Mouse (Mus musculus) myocyte (in vitro differentiated cells): ENCODE data around the gene Fam241a.

ENCODE experiments used
- MYOD1 ChIP-seq, 3 experiments: IDR thresholded peaks; one replicate each; pipeline ENCODE4 v1.6.1; 2011; ENCODE audit warnings: control low read depth in 2 of 3, low read depth in 2 of 3, mild to moderate bottlenecking in 2 of 3, moderate library complexity in 1 of 3; ENCODE audit not compliant: insufficient read length in 2 of 3, control insufficient read depth in 1 of 3
- POLR2A ChIP-seq: IDR thresholded peaks from one replicate; pipeline ENCODE4 v1.6.1; 2011; ENCODE audit warnings: low read depth, mild to moderate bottlenecking, control low read depth, moderate library complexity; ENCODE audit not compliant: insufficient read length
- POLR2AphosphoS2 ChIP-seq: IDR thresholded peaks from one replicate; pipeline ENCODE4 v1.6.1; 2011; ENCODE audit warnings: low read depth, control low read depth; ENCODE audit not compliant: insufficient read length

- TF ChIP-seq POLR2A, result no peak
- no peak for TF ChIP-seq MYOD1 (IDR thresholded peaks at IDR 0.05; ENCODE audit: control insufficient read depth in 1 of 3, insufficient read length in 2 of 3, low read depth in 2 of 3)
- TF ChIP-seq POLR2AphosphoS2, result no peak
Measured at GRCm38 (mm10) chr3:127875509-127875908, 20.6 kb downstream of the Fam241a start.
